Comparison of ENCODE assay signal across 12 mouse cellular contexts in genomic region chr5:117890871-117891270, GRCm38 (mm10).
"Had no signal": no experiment of that assay in that cellular context is flagged by ENCODE, and none has a peak within 500 bp of the region (broad histone marks: within the 10 kb centered on the region; RNA-seq: fewer than 3 reads in every experiment).

No protein-coding gene starts in this region.

- H3K4me1 ChIP-seq: intestine, embryonic 15.5 days; limb, embryonic 13.5 days; liver, embryonic 13.5 days; midbrain, embryonic 10.5 days; midbrain, embryonic 15.5 days; neural tube, embryonic 12.5 days had no signal

- DNase-seq: kidney, adult 18-20 months; kidney, postnatal 14 days; left cerebral cortex, postnatal 4 days; liver, embryonic 13.5 days; lung, adult 18-20 months; lung, postnatal 36 days had no signal

- ATAC-seq: intestine, embryonic 15.5 days; midbrain, embryonic 15.5 days had no signal

- H3K9me3 ChIP-seq: intestine, embryonic 15.5 days; kidney, embryonic 15.5 days; limb, embryonic 13.5 days; liver, embryonic 13.5 days; midbrain, embryonic 10.5 days; midbrain, embryonic 15.5 days; neural tube, embryonic 12.5 days had no signal

- H3K27me3 ChIP-seq: intestine, embryonic 15.5 days; kidney, embryonic 15.5 days; limb, embryonic 13.5 days; liver, embryonic 13.5 days; midbrain, embryonic 15.5 days; neural tube, embryonic 12.5 days had no signal

- H3K4me3 ChIP-seq: intestine, embryonic 15.5 days; kidney, embryonic 15.5 days; limb, embryonic 13.5 days; liver, embryonic 13.5 days; midbrain, embryonic 10.5 days; midbrain, embryonic 15.5 days; neural tube, embryonic 12.5 days had no signal

- H3K36me3 ChIP-seq: intestine, embryonic 15.5 days; kidney, embryonic 15.5 days; limb, embryonic 13.5 days; liver, embryonic 13.5 days; midbrain, embryonic 10.5 days; midbrain, embryonic 15.5 days; neural tube, embryonic 12.5 days had no signal

- H3K27ac ChIP-seq: intestine, embryonic 15.5 days; kidney, embryonic 15.5 days; limb, embryonic 13.5 days; liver, embryonic 13.5 days; midbrain, embryonic 10.5 days; midbrain, embryonic 15.5 days; neural tube, embryonic 12.5 days had no signal

- H3K4me2 ChIP-seq: intestine, embryonic 15.5 days; kidney, embryonic 15.5 days; limb, embryonic 13.5 days; liver, embryonic 13.5 days; midbrain, embryonic 15.5 days; neural tube, embryonic 12.5 days had no signal

- H3K9ac ChIP-seq: intestine, embryonic 15.5 days; kidney, embryonic 15.5 days; limb, embryonic 13.5 days; liver, embryonic 13.5 days; midbrain, embryonic 15.5 days; neural tube, embryonic 12.5 days had no signal
